Mouse (Mus musculus) adrenal gland, adult (tissue): ENCODE results near the gene Padi4.
A peak's percentile ranks its signal among the peaks of the same experiment; 100 is the strongest.

ENCODE experiments used
- DNase-seq, 2 experiments: peaks; one replicate each; pipeline ENCODE4 v3.0.0; 2022 to 2023; ENCODE audit warnings: low spot score in 1 of 2; ENCODE audit not compliant: inconsistent age in 2 of 2

The Padi4 gene

GRCm38 (mm10) chr4:140704166-140704565, 69.9 kb downstream of the Padi4 start:
- DNase-seq, result peak; percentile 45 to 72

GRCm38 (mm10) chr4:140703636-140704035, 70.4 kb downstream of the Padi4 start:
- DNase-seq, result no peak

GRCm38 (mm10) chr4:140702611-140703327, 71.3 kb downstream of the Padi4 start:
- DNase-seq, result peak; percentile 92 to 95

GRCm38 (mm10) chr4:140701716-140702561, 72.1 kb downstream of the Padi4 start:
- peak; percentile 57 to 75 for DNase-seq

GRCm38 (mm10) chr4:140701049-140701715, 72.9 kb downstream of the Padi4 start:
- peak; percentile 88 to 95 for DNase-seq

GRCm38 (mm10) chr4:140700269-140701018, 73.6 kb downstream of the Padi4 start, which contains the start of gene Rcc2:
Gene Rcc2, plus strand, starts transcription at chr4:140700541.
- peak; percentile 35 to 59 for DNase-seq

GRCm38 (mm10) chr4:140699441-140700127, 74.5 kb downstream of the Padi4 start:
- peak; percentile 81 to 92 for DNase-seq
